Mouse (Mus musculus) 416B (cell line): Measurements from ENCODE around the gene Evpl.

ENCODE experiments used
- DNase-seq: peaks from one replicate; pipeline ENCODE4 v3.0.0; 2011; ENCODE audit warnings: low read depth

Gene Evpl

DNA sequence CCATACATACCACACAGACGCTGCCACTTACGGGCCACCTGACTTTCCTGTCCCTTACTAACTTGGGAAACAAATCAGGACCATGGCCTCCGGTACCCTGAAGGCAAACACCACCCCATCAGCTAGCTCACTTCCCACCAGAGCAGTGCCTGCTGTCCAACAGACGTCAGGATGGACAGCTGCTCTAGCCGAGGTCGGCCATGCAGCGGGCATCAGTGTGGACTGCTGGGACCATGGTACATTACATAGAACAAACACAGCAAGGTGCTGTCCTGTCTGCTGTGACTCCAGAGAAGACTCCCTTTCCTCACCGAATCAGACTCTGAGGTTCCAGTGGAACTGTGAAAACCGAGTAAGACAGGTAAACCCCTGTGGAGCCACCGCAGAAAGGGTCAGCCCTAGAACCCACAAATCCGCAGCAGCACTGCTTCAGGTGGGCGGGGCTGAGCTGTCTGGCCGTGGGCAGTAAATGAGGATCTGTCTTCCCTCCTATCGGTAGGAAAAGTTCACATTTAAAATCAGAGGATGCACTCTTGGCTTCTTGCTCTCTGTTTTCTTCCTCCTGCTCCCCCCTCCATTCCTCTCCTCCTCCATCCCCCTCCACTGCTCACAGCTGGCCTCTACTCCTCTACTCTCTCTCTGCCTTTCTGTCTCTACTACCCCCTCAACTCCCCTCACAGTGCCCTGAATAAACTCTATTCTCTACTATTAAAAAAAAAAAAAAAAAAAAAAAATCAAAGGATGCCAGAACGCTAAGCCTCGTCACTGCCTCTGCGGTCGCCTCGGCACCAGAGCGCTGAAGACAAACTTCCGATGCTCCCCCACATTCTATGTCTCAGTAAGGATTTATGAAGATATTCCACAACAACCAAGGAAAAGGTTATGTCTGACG lies 17.5 kb upstream of the Evpl start:
- peak; percentile 76 for DNase-seq

DNA sequence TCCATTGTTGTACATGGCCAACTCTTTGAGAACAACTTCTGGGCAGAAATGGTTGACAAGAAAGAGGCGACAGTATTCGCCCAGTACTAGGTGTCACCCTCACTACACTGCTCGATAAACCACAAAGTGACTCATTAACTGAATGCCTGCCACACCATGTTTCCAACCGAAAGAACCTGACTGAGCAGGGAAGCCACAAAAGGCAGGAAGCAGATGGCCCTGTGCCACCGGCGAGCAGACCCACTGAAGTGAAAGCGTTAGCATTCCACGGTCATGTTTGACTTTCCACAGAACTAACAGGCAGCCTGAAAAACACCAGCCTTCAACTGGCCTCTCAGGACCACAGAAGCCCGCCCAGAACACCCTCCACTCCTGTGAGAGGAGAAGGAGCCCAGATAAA lies 16.8 kb upstream of the Evpl start:
- DNase-seq: peak; percentile 99

DNA sequence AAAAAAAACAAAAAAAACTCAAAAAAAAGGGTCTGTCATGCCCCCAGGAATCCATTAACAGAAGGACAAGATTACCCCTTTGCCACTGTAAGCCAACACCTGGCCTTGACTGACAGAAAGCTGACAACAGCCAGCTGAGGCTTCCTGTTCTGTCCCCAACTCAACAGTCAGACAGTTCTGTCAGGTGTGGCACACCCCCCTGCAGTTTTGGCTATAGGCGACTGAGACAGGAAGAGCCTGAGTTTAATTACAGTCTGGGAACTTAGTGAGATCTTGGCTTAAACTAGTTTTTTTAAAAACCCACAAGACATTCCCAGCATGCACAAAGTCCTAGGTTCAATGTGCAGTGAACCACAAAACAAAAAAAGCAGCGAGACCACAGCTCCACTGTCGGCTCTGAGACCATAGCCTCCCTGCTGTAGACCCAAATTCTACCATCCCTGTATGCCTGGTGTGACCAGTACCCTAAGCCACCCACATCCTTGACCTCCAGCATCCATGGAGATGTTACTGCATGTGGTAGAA lies 15.3 kb upstream of the Evpl start:
- peak; percentile 88 for DNase-seq

DNA sequence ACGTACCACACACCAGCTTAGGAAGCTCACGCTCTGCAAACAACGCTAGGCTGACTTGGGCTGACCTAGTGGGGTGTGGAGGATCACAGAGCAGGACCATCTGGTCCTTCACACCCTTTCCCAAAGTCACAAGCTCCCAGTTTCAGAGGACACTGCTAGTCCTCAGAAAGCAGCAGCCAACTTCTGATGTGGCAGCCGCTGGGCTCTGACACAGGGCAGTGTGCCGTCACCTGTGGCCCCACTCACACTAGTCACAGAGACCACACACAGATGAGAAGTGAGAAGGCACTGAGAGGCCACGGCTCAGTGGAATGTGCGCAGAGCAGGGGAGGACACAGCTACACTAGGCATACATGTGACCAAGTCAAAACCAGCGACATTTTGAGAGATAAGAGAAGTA lies 13.0 kb upstream of the Evpl start:
- DNase-seq: no peak

DNA sequence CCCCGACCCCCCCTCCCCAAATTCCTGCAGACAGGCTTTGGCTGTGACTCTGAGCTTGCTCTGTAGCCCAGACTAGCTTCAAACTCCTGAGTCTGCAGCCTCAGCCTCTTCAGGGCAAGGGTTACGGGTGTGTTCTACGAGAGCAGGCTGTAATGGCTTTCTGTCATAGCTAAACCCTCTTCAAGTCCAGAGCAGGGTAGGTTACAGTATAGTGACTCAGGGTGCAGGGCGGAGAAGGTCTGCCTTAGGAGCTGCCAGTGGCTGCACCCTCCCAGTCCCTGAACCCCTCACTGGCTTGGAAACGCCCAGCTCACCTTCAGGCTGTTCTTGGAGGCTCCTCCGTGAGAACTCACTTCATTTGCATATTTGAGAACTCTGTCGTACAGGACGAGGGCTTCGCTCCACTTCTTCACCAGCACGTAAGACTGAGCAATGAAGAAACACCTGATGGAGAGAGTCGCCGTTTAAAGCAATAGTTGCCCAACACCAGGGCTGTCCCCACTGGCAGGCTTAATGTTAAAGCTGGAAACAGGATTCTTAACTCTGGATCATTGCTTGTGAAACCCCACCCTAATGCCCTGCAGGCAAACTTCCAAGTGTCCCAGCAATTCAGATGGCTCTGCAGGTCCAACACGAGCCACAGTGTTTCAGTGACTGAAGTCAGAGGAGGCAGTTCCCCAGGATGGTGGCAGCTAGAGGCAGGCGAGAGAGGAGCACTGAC lies 9.8 kb upstream of the Evpl start:
- DNase-seq: no peak

DNA sequence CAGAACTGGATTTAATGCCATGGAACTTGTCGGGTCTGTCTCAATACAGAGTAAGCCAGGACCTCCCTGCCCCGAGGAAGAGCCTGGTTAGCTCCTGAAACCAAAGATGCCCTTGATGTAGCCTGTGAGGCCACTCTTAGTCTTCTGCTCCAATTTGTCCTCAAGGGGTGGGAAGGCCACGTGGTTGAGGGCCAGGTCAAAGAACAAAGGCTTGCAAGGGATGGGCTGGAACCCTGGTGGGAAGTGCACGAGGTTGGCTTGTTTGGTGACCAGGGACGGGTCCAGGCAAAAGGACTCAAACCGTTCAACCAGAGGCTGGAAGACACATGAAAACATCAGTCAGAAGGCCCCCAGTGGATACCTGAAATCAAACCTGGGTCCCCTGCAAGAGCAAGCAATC lies 7.7 kb upstream of the Evpl start:
- DNase-seq: no peak

DNA sequence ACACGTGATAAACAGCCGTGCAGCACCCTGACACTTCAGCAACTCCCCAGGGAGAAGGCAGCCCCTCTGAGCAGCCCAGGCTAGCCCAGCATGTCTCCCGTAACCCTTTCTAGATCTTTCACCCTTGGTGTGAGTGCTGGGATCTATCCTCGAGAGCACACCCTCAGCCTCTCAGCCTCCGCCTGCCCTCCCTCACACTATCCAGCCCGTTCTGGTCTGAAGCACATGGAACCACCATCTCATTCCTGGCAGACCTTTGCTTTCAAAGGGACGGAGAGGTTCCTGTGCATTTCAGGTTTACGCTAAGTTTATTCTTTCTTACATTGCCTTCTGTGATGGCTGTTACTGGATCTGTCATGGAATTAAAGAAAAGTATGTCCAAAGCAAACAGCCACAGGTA lies 6.7 kb upstream of the Evpl start:
- DNase-seq: no peak

DNA sequence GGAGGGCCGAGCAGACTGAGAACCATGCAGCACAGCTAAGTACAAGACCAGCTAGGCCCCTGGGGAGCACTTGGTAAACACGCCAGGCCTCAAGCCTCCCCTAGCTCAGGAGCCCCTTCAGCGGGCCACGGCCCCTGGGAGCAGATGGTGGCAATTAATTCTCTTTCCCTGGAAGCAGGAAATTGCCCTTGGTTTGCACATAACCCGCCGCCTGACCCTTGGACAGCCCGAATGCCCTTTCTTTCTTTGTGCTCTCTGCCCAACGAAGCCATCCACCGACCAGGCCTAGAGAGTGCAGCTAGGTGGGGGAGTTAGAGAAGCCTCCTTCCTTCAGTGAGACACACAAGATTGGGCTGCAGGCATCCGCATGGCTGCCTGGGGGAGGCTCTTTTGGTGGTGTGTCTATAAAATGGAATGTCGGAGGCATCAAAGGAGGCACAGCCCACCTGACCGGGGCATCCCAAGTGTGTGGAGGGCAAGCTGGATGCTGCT lies 3.9 kb upstream of the Evpl start:
- no peak for DNase-seq

DNA sequence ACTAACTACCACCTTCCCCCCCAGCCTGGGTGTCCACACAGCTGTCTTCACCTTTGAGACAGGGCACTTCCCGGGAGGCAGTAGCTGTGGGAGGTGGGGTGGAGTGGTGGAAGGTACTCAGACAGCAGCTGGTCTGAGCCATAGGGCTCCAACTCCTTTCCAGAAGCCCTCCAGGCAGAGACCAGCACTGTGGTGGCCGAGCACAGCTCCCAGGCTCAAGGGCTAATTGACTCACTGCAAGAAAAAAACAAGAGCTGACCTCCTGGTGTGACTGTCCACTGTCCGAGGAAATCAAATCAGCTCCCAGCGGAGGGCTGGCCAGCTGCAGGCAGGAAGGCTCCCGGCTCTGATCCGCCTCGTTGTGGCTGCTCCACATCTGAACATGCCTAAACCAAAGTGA lies 1.9 kb upstream of the Evpl start:
- DNase-seq: no peak

DNA sequence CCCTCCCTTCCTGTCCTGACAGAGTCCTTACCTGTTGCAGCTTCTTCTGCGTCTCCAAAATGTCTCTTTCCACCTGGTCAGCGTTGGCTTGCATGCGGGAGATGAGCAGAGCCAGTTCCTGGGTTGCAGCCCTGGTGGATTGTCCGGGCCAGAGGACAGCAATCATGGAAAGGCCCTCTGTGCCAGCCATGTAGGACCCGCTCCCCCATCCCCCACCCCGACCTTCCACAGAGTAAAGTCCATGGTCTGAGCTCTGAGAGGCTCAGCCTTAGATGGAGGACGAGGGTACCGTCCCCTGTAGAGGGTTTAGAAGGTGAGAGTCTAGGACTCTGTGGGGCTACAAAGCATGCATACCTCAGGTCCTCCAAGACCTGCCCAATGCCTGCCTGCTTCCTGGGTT lies 3.0 kb downstream of the Evpl start:
- no peak for DNase-seq

DNA sequence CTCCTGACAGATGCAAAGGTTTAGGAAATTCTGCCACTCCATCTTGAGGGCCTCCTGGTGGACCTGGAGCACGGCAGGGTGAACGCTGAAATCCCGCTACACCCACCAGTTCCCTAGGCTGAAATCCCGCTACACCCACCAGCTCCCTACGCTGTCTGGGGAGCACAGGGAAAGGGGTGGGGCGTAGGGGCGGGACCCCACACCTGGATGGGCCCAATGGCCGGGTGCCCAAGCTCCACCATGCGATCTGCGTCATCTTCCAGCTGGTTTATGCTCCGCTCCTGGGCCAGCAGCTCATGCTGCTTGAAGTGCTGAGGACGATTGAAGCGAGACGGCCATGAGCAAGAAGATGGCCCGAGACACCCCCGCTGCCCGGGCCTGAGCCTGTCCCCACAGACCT lies 5.5 kb downstream of the Evpl start:
- DNase-seq: no peak

DNA sequence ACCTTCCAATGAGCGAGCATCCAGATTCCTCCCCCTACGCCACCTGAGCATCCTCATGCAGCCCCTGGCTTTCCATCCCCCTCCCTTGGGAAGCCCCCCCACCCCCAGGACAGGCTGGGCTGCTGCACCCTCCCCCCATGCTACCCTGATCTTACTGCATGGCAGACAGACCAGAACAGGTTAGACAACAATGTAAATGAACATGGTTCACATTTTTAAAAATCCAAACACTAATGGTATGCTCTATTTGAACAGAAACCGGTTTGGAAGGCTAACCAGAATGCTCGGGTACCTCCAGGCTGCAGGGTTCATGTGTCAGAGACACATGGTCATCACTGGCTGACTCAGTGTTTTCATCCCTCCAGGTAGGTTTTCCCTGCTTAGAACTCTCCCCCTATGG lies 9.2 kb downstream of the Evpl start:
- no peak for DNase-seq

DNA sequence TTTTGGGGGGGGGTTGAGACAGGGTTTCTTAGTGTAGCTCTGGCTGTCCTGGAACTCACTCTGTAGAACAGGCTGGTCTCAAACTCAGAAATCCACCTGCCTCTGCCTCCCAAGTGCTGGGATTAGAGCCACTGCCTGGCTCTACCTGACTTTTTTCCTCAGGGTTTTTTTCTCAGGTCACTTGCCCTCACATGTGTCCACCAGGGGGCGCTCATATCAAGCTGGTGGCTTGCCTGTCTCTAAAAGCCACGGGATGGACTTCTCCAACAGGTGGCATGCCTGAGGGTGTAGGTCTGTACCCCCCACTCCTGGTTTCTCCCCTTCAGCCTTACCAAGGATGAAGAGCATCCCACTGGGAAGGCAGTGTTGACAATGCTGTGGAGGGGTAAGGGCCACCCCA lies 11.5 kb downstream of the Evpl start:
- DNase-seq: peak; percentile 84

DNA sequence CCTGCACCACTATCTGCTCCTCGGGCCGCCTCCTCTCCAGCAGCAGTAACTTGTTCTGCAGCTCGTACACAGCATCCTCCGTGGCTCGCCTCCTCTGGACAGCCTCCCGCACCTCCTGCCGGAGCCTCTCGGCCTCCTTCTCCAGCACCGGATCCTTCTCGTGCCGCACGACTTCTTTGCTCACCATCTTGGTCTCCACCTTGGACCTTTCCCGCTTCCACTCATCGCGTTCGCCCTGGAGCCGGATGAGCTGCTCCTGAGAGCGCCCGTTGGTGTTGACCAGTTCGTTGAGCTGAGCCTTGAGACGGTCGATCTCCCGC lies 15.2 kb downstream of the Evpl start:
- no peak for DNase-seq

DNA sequence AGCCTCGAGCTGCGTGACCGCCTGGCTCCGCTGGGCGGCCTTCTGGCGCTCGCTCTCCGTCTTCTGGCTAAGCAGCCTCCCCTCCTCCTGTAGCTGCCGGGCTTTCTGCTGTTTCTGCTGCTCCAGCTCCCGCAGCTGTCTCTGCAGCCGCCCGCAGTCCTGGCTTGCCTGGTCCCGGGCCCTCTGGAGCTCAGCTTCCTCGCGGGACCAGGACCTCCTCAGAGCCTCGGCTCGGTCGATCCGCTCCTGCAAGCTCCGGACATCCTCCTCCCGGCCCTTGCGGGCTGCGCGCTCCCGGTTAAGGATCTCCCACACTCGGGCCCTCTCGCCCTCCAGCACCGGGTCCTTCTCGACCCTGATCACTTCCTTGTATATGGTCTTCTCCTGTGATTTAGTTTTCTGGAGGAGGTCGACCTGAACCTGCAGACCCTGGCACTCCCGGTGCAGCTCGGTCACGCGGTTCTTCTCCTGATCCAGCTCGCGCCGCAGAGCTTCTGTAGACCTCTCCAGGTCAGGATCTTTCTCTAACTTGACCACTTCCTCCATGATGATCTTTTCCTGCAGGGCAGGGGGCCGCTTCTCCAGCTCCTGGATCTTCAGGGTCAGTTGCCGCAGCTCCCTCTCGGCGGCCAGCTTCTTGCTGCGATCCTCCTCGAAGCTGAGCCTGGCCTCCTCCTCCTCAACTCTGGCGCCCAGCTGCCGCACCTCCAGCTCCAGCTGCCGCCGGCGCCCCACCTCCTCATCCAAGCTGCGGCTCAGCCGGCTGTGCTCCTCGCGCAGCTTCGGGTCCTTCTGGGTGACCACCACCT lies 15.7 kb downstream of the Evpl start:
- no peak for DNase-seq

DNA sequence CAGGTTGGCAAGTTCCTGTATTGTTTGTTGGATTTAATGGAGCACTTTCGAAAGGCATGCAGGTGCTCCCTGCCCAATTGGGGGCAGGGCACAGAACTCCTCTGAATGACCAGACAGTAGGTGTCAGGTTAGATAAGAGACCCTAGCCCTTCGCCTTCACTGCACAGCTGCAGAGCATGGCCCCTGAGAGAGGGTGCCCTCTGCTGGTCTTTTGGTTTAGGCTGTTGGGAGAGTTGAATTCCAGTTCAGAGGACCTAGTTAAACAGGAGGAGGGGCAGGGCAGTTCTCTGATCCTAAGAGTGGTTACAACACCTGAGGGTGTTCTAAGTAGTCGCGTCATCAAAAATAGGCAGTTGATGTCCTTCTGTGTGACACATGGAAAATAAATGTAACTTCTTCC lies 18.0 kb downstream of the Evpl start:
- DNase-seq: peak; percentile 84

DNA sequence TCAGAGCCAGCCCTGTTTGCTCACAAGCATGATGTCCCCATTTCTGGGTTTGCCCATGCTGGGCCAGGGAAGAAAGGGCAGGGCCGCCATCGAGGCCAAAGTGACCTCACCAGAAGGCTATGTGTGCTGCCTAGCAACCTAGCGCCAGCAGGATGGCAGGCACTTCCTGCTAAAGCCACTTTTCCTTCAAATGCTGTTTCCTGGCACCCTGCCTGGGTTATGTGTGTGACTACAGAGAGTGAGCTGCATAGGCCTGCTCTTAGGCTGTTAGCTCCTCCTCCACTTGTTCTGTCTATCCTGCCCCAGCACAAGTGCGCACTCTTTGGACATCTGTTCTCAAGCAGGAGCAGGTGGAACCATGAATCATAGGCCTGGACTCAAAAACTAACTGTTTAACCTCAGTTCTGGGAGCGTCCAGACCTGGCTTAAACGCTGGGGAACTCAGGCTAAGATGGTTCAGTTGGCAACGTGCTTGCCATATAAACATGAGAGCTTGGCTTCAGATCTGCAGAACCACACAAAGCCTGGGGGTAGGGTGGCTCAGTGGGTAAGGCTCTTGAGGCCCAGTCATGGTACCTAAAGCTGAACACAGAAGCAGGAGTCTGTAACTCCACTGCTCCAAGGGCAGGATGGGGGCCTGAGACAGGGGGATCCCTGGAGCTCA lies 19.0 kb downstream of the Evpl start:
- peak; percentile 99 for DNase-seq

DNA sequence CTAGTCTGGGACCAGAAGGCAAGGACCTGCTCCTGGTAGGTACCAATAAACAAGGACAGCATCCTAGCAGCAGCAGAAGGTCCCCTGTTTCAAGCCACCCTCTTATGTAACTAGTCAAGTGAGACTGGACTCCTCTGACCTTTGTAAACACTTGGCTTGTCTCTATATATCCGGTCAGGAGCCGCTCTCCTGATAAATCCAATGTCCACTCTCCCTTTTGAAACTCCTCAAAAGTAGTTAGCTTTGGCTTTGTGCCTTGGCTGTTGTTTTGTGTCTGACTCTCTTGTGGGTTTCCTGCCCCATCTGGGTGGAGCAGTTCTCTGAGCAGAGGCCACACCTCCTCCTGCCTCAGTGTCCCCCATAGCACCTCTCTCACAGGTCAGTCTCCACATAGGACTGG lies 19.6 kb downstream of the Evpl start:
- DNase-seq: no peak

DNA sequence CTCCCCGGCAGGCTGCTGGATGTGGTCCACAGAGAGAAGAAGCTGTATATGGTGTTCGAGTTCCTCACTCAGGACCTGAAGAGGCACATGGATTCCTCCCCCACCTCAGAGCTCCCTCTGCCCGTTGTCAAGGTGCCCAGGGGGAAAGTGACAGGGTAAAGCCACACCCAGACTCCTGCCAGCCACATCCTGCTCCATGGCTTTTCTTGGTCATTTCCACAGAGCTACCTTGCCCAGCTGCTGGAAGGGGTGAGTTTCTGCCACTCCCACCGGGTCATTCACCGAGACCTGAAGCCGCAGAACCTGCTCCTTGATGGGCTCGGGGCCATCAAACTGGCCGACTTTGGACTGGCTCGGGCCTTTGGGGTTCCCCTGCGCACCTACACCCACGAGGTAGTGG lies 21.3 kb downstream of the Evpl start:
- DNase-seq: peak; percentile 41

DNA sequence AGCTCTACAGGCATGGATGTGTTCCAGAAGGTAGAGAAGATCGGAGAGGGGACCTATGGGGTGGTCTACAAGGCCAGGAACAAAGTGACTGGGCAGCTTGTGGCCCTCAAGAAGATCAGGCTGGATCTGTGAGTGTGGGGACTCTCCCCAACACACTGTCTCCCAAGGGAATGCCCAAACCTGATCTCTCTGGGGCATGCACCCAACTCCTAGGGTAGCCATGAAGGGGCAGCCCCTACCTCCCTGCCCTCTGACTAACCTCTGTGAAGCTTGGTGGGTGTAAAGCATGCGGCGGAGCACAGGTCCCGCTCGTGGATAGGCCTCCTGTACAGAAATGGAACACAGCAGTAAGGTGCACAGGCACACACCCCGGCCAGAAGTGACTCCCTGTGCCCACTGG lies 21.9 kb downstream of the Evpl start:
- DNase-seq: no peak

DNA sequence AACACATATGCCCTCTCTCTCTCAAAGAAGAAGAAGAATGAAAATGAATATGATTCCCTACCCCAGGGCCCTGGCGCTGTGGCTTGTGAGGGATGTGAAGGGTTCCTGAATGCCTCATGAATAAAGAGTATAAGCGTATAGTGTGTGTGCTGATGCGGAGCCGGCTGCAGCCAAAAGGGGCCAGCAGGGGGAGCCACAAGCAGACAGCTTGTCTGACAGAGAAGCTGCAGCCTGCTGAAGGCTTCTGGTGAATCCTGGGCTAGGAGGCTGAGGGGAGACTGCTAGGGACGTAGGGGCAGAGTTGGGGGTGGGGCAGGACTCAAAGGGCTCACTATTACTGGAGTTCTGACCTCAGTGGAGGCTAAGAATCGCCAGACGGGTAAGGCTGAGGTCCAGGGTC lies 22.7 kb downstream of the Evpl start:
- peak; percentile 51 for DNase-seq
